Mouse (Mus musculus) ES-E14 (cell line): ENCODE measurements around the gene Ccdc8. TPM values are rescaled to one million over a fixed set of nuclear protein-coding genes. Genes with fewer than 3 reads are reported as not detected.

Source experiments
- DNase-seq: peaks from one replicate; pipeline ENCODE4 v3.0.0-alpha.2; 2013; ENCODE audit warnings: low read depth, low spot score
- H3K27ac ChIP-seq: 2 replicates; pipeline ENCODE4 v1.5.1; 2012; ENCODE audit warnings: low read depth, mild to moderate bottlenecking, low read length, moderate library complexity, mixed read lengths; ENCODE audit not compliant: poor library complexity, insufficient read depth, severe bottlenecking
- H3K36me3 ChIP-seq: 2 replicates; pipeline ENCODE4 v1.6.1; 2012; ENCODE audit warnings: mild to moderate bottlenecking, low read length, moderate library complexity, mixed read lengths; ENCODE audit not compliant: control insufficient read depth, poor library complexity, insufficient read depth, severe bottlenecking
- H3K4me1 ChIP-seq, 2 experiments: fragments of 150-350 bp in 1 of 2; sonication (generic) in 1 of 2; 2 replicates each; pipeline ENCODE4 v1.6.1; 2012; ENCODE audit warnings: low read length in 2 of 2, mild to moderate bottlenecking in 1 of 2, mixed read lengths in 1 of 2; ENCODE audit not compliant: control insufficient read depth in 2 of 2, insufficient read depth in 2 of 2, poor library complexity in 1 of 2
- H3K4me3 ChIP-seq, 2 experiments: fragments of 150-350 bp in 1 of 2; sonication (generic) in 1 of 2; 2 replicates each; pipeline ENCODE4 v1.5.1; 2012; ENCODE audit warnings: low read length in 2 of 2, low read depth in 1 of 2, mild to moderate bottlenecking in 1 of 2, mixed read lengths in 1 of 2; ENCODE audit not compliant: insufficient read depth in 1 of 2, poor library complexity in 1 of 2, severe bottlenecking in 1 of 2
- H3K9ac ChIP-seq: 2 replicates; pipeline ENCODE4 v1.6.1; 2012; ENCODE audit warnings: low read depth, mild to moderate bottlenecking, low read length, mixed read lengths; ENCODE audit not compliant: poor library complexity, insufficient read depth, severe bottlenecking
- H3K9me3 ChIP-seq: fragments of 150-350 bp; sonication (generic); 2 replicates; pipeline ENCODE4 v1.6.1; 2012; ENCODE audit warnings: low read depth, mild to moderate bottlenecking, low read length; ENCODE audit not compliant: control insufficient read depth, insufficient read depth
- CHD2 ChIP-seq: IDR thresholded peaks from 2 replicates; pipeline ENCODE4 v1.6.1; 2014; ENCODE audit warnings: mild to moderate bottlenecking, low read depth, low read length, inconsistent platforms
- HCFC1 ChIP-seq: IDR thresholded peaks from 2 replicates; pipeline ENCODE4 v1.6.1; 2012; ENCODE audit warnings: low read length, inconsistent platforms, borderline replicate concordance; ENCODE audit not compliant: insufficient read depth
- MAFK ChIP-seq: IDR thresholded peaks from 2 replicates; pipeline ENCODE4 v1.6.1; 2014; ENCODE audit warnings: mild to moderate bottlenecking, low read depth, low read length, inconsistent platforms; ENCODE audit not compliant: insufficient read depth
- ZC3H11A ChIP-seq: IDR thresholded peaks from 2 replicates; pipeline ENCODE4 v1.6.1; 2012; ENCODE audit warnings: low read depth, mild to moderate bottlenecking, inconsistent platforms, low read length, borderline replicate concordance
- ZNF384 ChIP-seq: IDR thresholded peaks from 2 replicates; pipeline ENCODE4 v1.6.1; 2012; ENCODE audit warnings: low read depth, low read length, inconsistent platforms
- in situ Hi-C, 2 experiments: fragments of 600-800 bp; cut with MboI; formaldehyde crosslinking; loops; one replicate each; pipeline ENCODE4 v1.15.1; 2025; ENCODE audit warnings: low sequenced_read_pairs in 2 of 2, inconsistent platforms in 1 of 2; ENCODE audit not compliant: unreplicated experiment in 2 of 2
- total RNA-seq: library from RNA; depleted of rRNA; stranded (reverse); fragments of 300-350 nt; gene quantifications from 2 replicates; pipeline ENCODE4 v1.2.3, GENCODE M21; 2012

Ccdc8 gene
- total RNA-seq, 1 experiment, result 4.1 TPM

GRCm38 (mm10) chr7:17010010-17010347 lies 17.5 kb downstream of the Ccdc8 start:
- Histone ChIP-seq H3K9me3 (no peaks in the 10 kb centered on the region), H3K27ac (no peak overlapping the region), H3K36me3 (peaks cover 88% of the 10 kb centered on the region), H3K4me1 (peaks cover 0 to 4% of the 10 kb centered on the region in 2 experiments; a peak in 2 of 4 replicates), H3K9ac (no peak overlapping the region), H3K4me3 (no peak overlapping the region)
- in situ Hi-C loops, result no loop called here
- no peak for TF ChIP-seq ZNF384
- no peak for TF ChIP-seq ZC3H11A
- no peak for TF ChIP-seq HCFC1
- DNase-seq, result no peak

GRCm38 (mm10) chr7:17011909-17012590 lies 19.5 kb downstream of the Ccdc8 start:
- Histone ChIP-seq H3K4me1 (no peaks in the 10 kb centered on the region), H3K9ac (no peak overlapping the region), H3K36me3 (peaks cover 85% of the 10 kb centered on the region), H3K9me3 (no peaks in the 10 kb centered on the region), H3K4me3 (no peak overlapping the region), H3K27ac (no peak overlapping the region)
- no peak for DNase-seq
- in situ Hi-C loops, result no loop called here
- no peak for TF ChIP-seq ZNF384
- no peak for TF ChIP-seq ZC3H11A
- no peak for TF ChIP-seq HCFC1
- TF ChIP-seq MAFK, result no peak
- no peak for TF ChIP-seq CHD2

- in situ Hi-C loops, result no loop called here
- H3K4me3 ChIP-seq, result no peak overlapping the region
- H3K9ac ChIP-seq, result no peak overlapping the region
- H3K36me3 ChIP-seq, result peaks cover 76% of the 10 kb centered on the region
- H3K27ac ChIP-seq, result no peak overlapping the region
- TF ChIP-seq MAFK (no peak), HCFC1 (no peak), ZC3H11A (no peak), CHD2 (no peak), ZNF384 (no peak)
- H3K4me1 ChIP-seq, result no peaks in the 10 kb centered on the region
- no peaks in the 10 kb centered on the region for H3K9me3 ChIP-seq
- no peak for DNase-seq
These were observed 22.9 kb downstream of the Ccdc8 start for GRCm38 (mm10) chr7:17015381-17015780.

GRCm38 (mm10) chr7:17017036-17017435 lies 24.5 kb downstream of the Ccdc8 start:
- DNase-seq, result no peak

More at GRCm38 (mm10) chr7:17017036-17017435, 24.5 kb downstream of the Ccdc8 start:
- Histone ChIP-seq H3K4me3 (no peak overlapping the region), H3K9me3 (no peaks in the 10 kb centered on the region), H3K4me1 (no peaks in the 10 kb centered on the region), H3K36me3 (peaks cover 78% of the 10 kb centered on the region), H3K27ac (no peak overlapping the region), H3K9ac (no peak overlapping the region)
- in situ Hi-C loops, result no loop called here
- no peak for TF ChIP-seq CHD2
- TF ChIP-seq HCFC1, result no peak
- TF ChIP-seq ZNF384, result no peak
- TF ChIP-seq MAFK, result no peak
- TF ChIP-seq ZC3H11A, result no peak
